Mouse (Mus musculus): ENCODE measurements at regions not wholly inside any gene's neighbourhood (a gene's known extent, or its start where the extent isn't known, plus 50 kb on each side); places are given as distances from the start of the nearest gene placed in this dataset.

DNA sequence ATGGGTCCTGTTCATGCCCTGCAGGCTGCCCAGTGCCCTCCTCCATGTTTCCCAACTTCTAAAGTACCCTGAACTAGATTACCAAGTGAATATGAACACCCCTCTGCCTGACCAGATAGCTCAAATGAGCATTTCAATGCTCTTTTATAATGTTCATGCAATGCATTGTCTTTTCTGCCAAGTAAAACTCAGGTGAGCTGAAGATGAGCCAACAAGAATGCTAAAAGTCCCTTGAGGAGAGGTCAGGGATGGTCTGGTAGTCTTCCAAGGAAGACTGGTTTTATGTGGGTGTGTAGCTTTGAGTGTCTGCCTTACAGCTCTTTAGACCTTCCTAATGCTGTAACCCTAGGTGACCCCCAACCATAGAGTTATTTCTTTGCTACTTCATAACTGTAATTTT lies 58.0 kb upstream of the Abca12 start:
- no peak for DNase-seq (ENCODE audit: low spot score)

DNA sequence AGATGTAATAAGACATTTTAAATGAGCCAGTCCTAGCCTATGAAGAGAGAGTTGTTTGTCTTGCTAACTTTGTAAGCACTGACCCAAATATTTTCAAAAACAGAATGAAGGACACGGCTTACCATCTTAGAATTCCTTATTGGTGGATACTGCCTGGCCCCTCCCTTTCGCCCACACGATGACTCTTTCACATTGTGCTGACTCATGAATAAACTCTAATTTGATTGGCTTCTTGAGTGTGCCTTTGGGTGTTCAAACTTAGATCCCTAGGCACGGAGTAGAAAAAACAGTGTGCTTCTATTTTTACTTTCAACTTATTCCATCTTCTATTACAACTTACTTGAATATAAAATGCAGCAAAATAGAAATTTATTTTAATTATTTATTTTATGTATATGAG lies 68.4 kb upstream of the Abca12 start:
- no peak for DNase-seq (ENCODE audit: low spot score)

DNA sequence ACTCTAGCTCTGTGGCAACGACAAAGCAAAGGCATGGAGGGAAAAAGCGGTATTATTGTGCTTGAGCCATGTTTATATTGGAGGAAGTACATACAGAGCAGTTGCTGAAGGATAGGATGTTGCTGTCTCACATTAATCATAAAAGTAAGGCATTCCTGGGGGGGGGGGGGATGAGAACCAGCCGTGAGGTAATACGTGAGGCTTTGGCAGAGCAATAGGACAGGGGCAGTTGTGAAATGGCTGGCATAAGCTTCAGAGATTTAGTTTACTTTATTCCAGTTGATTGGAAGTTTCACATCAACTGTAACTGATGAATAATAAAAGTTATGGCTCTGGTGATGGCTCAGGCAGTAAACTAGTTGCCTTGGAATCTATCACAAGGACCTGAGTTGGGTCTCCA lies 62.4 kb upstream of the Atic start:
- no peak for DNase-seq (ENCODE audit: low spot score)

DNA sequence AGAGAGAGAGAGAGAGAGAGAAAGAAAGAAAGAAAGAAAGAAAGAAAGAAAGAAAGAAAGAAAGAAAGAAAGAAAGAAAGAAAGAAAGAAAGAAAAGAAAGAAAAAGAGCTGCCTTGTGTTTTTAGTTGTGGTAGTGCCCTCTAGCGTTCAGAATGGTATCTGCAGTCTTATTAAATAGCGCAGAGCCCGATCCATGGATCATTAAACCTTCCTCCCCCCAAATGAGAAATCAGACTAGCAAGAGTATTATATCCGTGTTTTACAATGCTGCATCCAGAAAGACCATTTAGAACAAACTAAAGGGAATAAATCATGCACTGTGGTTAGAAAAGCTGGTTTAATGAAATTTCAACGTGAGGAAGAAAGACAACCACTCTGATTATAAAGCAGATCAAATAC lies 51.1 kb upstream of the Atic start:
- DNase-seq (ENCODE audit: low spot score): peak; percentile 33

DNA sequence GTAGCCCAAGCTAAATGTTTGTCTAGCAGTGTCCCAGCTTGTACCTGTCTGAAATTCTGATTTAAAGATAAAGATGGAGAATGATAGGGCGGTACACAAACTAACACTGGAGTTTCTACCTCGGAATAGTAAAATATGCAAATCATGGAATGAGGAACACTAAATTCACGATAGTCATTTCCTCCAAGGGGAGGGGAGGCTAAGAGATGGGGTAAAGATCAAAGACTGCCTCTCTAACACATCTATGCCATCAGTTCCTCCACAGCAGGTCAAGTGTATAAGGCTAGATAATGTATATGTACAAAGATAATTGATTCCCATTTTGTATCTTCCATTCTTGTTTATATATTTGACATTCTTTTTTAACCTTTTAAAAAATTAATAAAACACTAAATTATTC lies 50.4 kb upstream of the Atic start:
- no peak for DNase-seq (ENCODE audit: low spot score)

Data from layer of hippocampus, adult 11-12 months (tissue).